Mouse (Mus musculus) layer of hippocampus, postnatal 25 days (tissue): ENCODE data around the gene Jdp2. TPM values are rescaled to one million over a fixed set of nuclear protein-coding genes. Genes with fewer than 3 reads are reported as not detected.

Experiments
- DNase-seq, 2 experiments: peaks; one replicate each; pipeline ENCODE4 v3.0.0; 2022; ENCODE audit warnings: mixed read lengths in 2 of 2, low spot score in 1 of 2; ENCODE audit errors: extremely low spot score in 1 of 2
- total RNA-seq, 2 experiments: library from RNA; stranded (reverse); gene quantifications; 2 replicates each; pipeline ENCODE4 v1.2.3; 2021

Gene Jdp2
- total RNA-seq, 2 experiments from 2014 or later, result 40.6 to 42.3 TPM

- no peak for DNase-seq
Observed at GRCm38 (mm10) chr12:85682328-85682727, 83.5 kb downstream of the Jdp2 start.

- no peak for DNase-seq
Observed at GRCm38 (mm10) chr12:85684411-85685275, 85.8 kb downstream of the Jdp2 start.

GRCm38 (mm10) chr12:85686466-85687216 lies 87.8 kb downstream of the Jdp2 start, which contains the start of gene Batf:
Gene Batf (plus strand): TSS chr12:85686669.
- DNase-seq, result no peak

DNA sequence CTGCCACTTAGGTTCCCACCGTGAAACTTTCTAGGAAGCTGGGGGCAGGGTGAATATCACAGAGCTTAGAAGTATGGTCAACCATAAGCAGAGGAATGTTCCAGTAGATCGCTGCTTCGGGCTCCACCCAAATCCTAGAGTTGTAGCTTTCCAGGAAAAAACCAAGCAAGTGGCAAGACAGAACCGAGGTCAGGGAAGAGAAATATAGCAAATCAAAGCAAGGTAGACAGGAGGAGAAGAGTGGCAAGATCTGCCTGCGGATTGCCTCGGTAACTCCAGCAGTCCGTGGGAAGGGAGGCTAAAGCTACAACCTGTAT lies 88.3 kb downstream of the Jdp2 start:
- no peak for DNase-seq

DNA sequence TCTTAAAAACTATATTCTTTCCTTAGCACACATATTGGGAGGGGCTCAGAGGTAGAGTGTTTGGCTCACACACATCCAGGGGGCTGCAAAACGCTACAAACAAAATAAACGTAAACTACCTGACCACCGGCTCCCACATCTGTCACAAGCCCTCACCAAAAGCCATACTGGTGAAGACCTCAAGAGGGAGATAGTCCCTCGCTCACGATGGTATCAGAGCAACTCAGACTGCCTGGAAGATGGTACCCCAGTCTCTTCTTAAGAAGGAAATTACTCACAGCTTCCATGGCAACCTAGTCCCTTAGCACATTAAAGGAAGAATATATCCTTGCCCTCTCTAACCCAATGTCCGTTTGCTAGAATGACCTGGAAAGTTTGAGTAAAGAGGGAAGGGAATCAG lies 89.0 kb downstream of the Jdp2 start:
- DNase-seq, result no peak

Other genes starting within 250 kb of the Jdp2 start
- 100 to 1,000 TPM; 162 TPM for gene Tmed10, start 224.2 kb upstream of the Jdp2 start, total RNA-seq
- gene Fos, start 125.1 kb upstream of the Jdp2 start, total RNA-seq, result 10 to 100 TPM; 10.7 to 13.9 TPM
- under 1 TPM; 0.30 to 0.40 TPM for gene Batf, start 87.6 kb downstream of the Jdp2 start, total RNA-seq
- 1 to 10 TPM; 2.5 to 3.0 TPM for gene Flvcr2, start 147.5 kb downstream of the Jdp2 start, total RNA-seq
- 10 to 100 TPM; 60.5 to 63.5 TPM for gene Erg28, start 225.5 kb downstream of the Jdp2 start, total RNA-seq
- gene Ttll5, start 225.6 kb downstream of the Jdp2 start, total RNA-seq, result 10 to 100 TPM; 40.1 to 44.2 TPM